Mouse (Mus musculus): ENCODE results near the gene Nuak1. TPM values are rescaled to one million over a fixed set of nuclear protein-coding genes. Genes with fewer than 3 reads are reported as not detected.

Gene Nuak1
- polyA plus RNA-seq, 1 experiment = 84.1 TPM

GRCm38 (mm10) chr10:84438049-84438422 lies 2.4 kb downstream of the Nuak1 start:
- peak overlapping the region; percentile 76 for H3K27ac ChIP-seq (ENCODE audit: insufficient read depth, low read length)
- H3K4me3 ChIP-seq (ENCODE audit: insufficient read depth, low read length) = peak overlapping the region; percentile 89
- TF ChIP-seq CTCF (IDR thresholded peaks at IDR 0.05; ENCODE audit: borderline replicate concordance, insufficient read depth, low read length) = peak; percentile 71; the same call in 1 of the 2 replicates
- peak; percentile 74 for TF ChIP-seq POLR2A (IDR thresholded peaks at IDR 0.05; ENCODE audit: low read depth, low read length)
- H3K4me1 ChIP-seq (ENCODE audit: control insufficient read depth, insufficient read depth, low read length) = peaks cover 20% of the 10 kb centered on the region

GRCm38 (mm10) chr10:84437166-84438048 lies 3.0 kb downstream of the Nuak1 start:
- peak overlapping the region; percentile 53 for H3K27ac ChIP-seq (ENCODE audit: insufficient read depth, low read length)
- no peak for TF ChIP-seq POLR2A (IDR thresholded peaks at IDR 0.05; ENCODE audit: low read depth, low read length)
- TF ChIP-seq CTCF (IDR thresholded peaks at IDR 0.05; ENCODE audit: borderline replicate concordance, insufficient read depth, low read length) = no peak
- H3K4me1 ChIP-seq (ENCODE audit: control insufficient read depth, insufficient read depth, low read length) = peaks cover 19% of the 10 kb centered on the region

GRCm38 (mm10) chr10:84435930-84436329 lies 4.5 kb downstream of the Nuak1 start:
- peak overlapping the region; percentile 53 for H3K27ac ChIP-seq (ENCODE audit: insufficient read depth, low read length)
- TF ChIP-seq POLR2A (IDR thresholded peaks at IDR 0.05; ENCODE audit: low read depth, low read length) = no peak
- no peak for TF ChIP-seq CTCF (IDR thresholded peaks at IDR 0.05; ENCODE audit: borderline replicate concordance, insufficient read depth, low read length)
- peak overlapping the region; percentile 1 for H3K4me3 ChIP-seq (ENCODE audit: insufficient read depth, low read length)
- peaks cover 18% of the 10 kb centered on the region for H3K4me1 ChIP-seq (ENCODE audit: control insufficient read depth, insufficient read depth, low read length)

More at GRCm38 (mm10) chr10:84437166-84438048, 3.0 kb downstream of the Nuak1 start:
- peak overlapping the region; percentile 39 for H3K4me3 ChIP-seq (ENCODE audit: insufficient read depth, low read length)

GRCm38 (mm10) chr10:84433193-84433801 lies 7.1 kb downstream of the Nuak1 start:
- peaks cover 18% of the 10 kb centered on the region for H3K4me1 ChIP-seq (ENCODE audit: control insufficient read depth, insufficient read depth, low read length)
- TF ChIP-seq POLR2A (IDR thresholded peaks at IDR 0.05; ENCODE audit: low read depth, low read length) = no peak
- no peak for TF ChIP-seq CTCF (IDR thresholded peaks at IDR 0.05; ENCODE audit: borderline replicate concordance, insufficient read depth, low read length)
- no peak overlapping the region for H3K4me3 ChIP-seq (ENCODE audit: insufficient read depth, low read length)
- peak overlapping the region; percentile 53 for H3K27ac ChIP-seq (ENCODE audit: insufficient read depth, low read length)

- no peak for TF ChIP-seq CTCF (IDR thresholded peaks at IDR 0.05; ENCODE audit: borderline replicate concordance, insufficient read depth, low read length)
- TF ChIP-seq POLR2A (IDR thresholded peaks at IDR 0.05; ENCODE audit: low read depth, low read length) = no peak
- Histone ChIP-seq H3K4me1 (ENCODE audit: control insufficient read depth, insufficient read depth, low read length) (0 out of 2 replicates have a peak, but pooled peaks cover 2% of the 10 kb centered on the region), H3K4me3 (ENCODE audit: insufficient read depth, low read length) (no peak overlapping the region), H3K27ac (ENCODE audit: insufficient read depth, low read length) (no peak overlapping the region)
Measured at GRCm38 (mm10) chr10:84424374-84424773, 16.0 kb downstream of the Nuak1 start.

- Histone ChIP-seq H3K4me1 (ENCODE audit: control insufficient read depth, insufficient read depth, low read length) (0 out of 2 replicates have a peak, but pooled peaks cover 2% of the 10 kb centered on the region), H3K4me3 (ENCODE audit: insufficient read depth, low read length) (no peak overlapping the region), H3K27ac (ENCODE audit: insufficient read depth, low read length) (no peak overlapping the region)
- TF ChIP-seq CTCF (IDR thresholded peaks at IDR 0.05; ENCODE audit: borderline replicate concordance, insufficient read depth, low read length) (no peak), POLR2A (IDR thresholded peaks at IDR 0.05; ENCODE audit: low read depth, low read length) (no peak)
Measured at GRCm38 (mm10) chr10:84423903-84424302, 16.5 kb downstream of the Nuak1 start.

GRCm38 (mm10) chr10:84420589-84420988 lies 19.8 kb downstream of the Nuak1 start:
- H3K27ac ChIP-seq (ENCODE audit: insufficient read depth, low read length) = no peak overlapping the region
- TF ChIP-seq POLR2A (IDR thresholded peaks at IDR 0.05; ENCODE audit: low read depth, low read length) = no peak
- no peak for TF ChIP-seq CTCF (IDR thresholded peaks at IDR 0.05; ENCODE audit: borderline replicate concordance, insufficient read depth, low read length)
- no peak overlapping the region for H3K4me3 ChIP-seq (ENCODE audit: insufficient read depth, low read length)
- H3K4me1 ChIP-seq (ENCODE audit: control insufficient read depth, insufficient read depth, low read length) = peaks cover 5% of the 10 kb centered on the region; the same call in 1 of the 2 replicates

- peaks cover 3% of the 10 kb centered on the region; the same call in 1 of the 2 replicates for H3K4me1 ChIP-seq (ENCODE audit: control insufficient read depth, insufficient read depth, low read length)
- H3K4me3 ChIP-seq (ENCODE audit: insufficient read depth, low read length) = no peak overlapping the region
- no peak overlapping the region for H3K27ac ChIP-seq (ENCODE audit: insufficient read depth, low read length)
- TF ChIP-seq POLR2A (IDR thresholded peaks at IDR 0.05; ENCODE audit: low read depth, low read length) = no peak
- no peak for TF ChIP-seq CTCF (IDR thresholded peaks at IDR 0.05; ENCODE audit: borderline replicate concordance, insufficient read depth, low read length)
Measured at GRCm38 (mm10) chr10:84418421-84418820, 22.0 kb downstream of the Nuak1 start.

GRCm38 (mm10) chr10:84416752-84417151 lies 23.6 kb downstream of the Nuak1 start:
- H3K4me1 ChIP-seq (ENCODE audit: control insufficient read depth, insufficient read depth, low read length) = peaks cover 8% of the 10 kb centered on the region; the same call in 1 of the 2 replicates
- no peak overlapping the region for H3K27ac ChIP-seq (ENCODE audit: insufficient read depth, low read length)
- TF ChIP-seq CTCF (IDR thresholded peaks at IDR 0.05; ENCODE audit: borderline replicate concordance, insufficient read depth, low read length) (no peak), POLR2A (IDR thresholded peaks at IDR 0.05; ENCODE audit: low read depth, low read length) (no peak)
- no peak overlapping the region for H3K4me3 ChIP-seq (ENCODE audit: insufficient read depth, low read length)

All from embryonic fibroblast, embryonic 13.5 days (primary cell).